ENCODE assay signal across 8 mouse cellular contexts in genomic region chr2:165493587-165494210, GRCm38 (mm10). TPM values are rescaled to one million over a fixed set of nuclear protein-coding genes. Genes with fewer than 3 reads are reported as not detected.
DNase-seq lines count a peak whose midpoint lies in the region; ATAC-seq and TF ChIP-seq lines count a peak whose summit lies in the region.

No protein-coding gene starts in this region.

- no peak overlapping the region for H3K27ac ChIP-seq in ES-Bruce4 (ENCODE audit: insufficient read depth, low read length)
- peak overlapping the region; percentile 89 for H3K27ac ChIP-seq in embryonic facial prominence, embryonic 10.5 days (replicated peaks)
- H3K27ac ChIP-seq in hindbrain, embryonic 14.5 days = peak overlapping the region; percentile 82
- no peak overlapping the region for H3K27ac ChIP-seq in limb, embryonic 13.5 days
- H3K27ac ChIP-seq in neural tube, embryonic 15.5 days (replicated peaks) = peak overlapping the region; percentile 84

- no peaks in the 10 kb centered on the region for H3K9me3 ChIP-seq in ES-Bruce4 (replicated peaks; ENCODE audit: control insufficient read depth, insufficient read depth, low read length, poor library complexity, severe bottlenecking)
- no peaks in the 10 kb centered on the region for H3K9me3 ChIP-seq in embryonic facial prominence, embryonic 10.5 days
- H3K9me3 ChIP-seq in hindbrain, embryonic 14.5 days (ENCODE audit: control insufficient read depth, low read length) = no peaks in the 10 kb centered on the region
- no peaks in the 10 kb centered on the region for H3K9me3 ChIP-seq in limb, embryonic 13.5 days
- H3K9me3 ChIP-seq in neural tube, embryonic 15.5 days (replicated peaks) = no peaks in the 10 kb centered on the region

- no peak for TF ChIP-seq EP300 in ES-Bruce4 (IDR thresholded peaks at IDR 0.05; ENCODE audit: insufficient read depth, low read depth, low read length)

- intact Hi-C loops in heart, postnatal 25 days (cut with DNase I) = no loop called here

- H3K4me2 ChIP-seq in hindbrain, embryonic 14.5 days (replicated peaks) = peak overlapping the region; percentile 71
- peak overlapping the region; percentile 88 for H3K4me2 ChIP-seq in limb, embryonic 13.5 days (replicated peaks)
- peak overlapping the region; percentile 80 for H3K4me2 ChIP-seq in neural tube, embryonic 15.5 days

- no peaks in the 10 kb centered on the region for H3K27me3 ChIP-seq in ES-Bruce4 (ENCODE audit: control insufficient read depth, insufficient read depth, low read length, poor library complexity, severe bottlenecking)
- no peaks in the 10 kb centered on the region for H3K27me3 ChIP-seq in embryonic facial prominence, embryonic 10.5 days (replicated peaks; ENCODE audit: low read depth, poor library complexity, severe bottlenecking)
- H3K27me3 ChIP-seq in hindbrain, embryonic 14.5 days (ENCODE audit: control insufficient read depth, insufficient read depth, low read length) = no peaks in the 10 kb centered on the region
- 0 out of 2 replicates have a peak, but pooled peaks cover 7% of the 10 kb centered on the region for H3K27me3 ChIP-seq in limb, embryonic 13.5 days
- no peaks in the 10 kb centered on the region for H3K27me3 ChIP-seq in neural tube, embryonic 15.5 days (replicated peaks)

- peaks cover 14% of the 10 kb centered on the region for H3K36me3 ChIP-seq in ES-Bruce4 (ENCODE audit: control insufficient read depth, insufficient read depth, low read length, poor library complexity, severe bottlenecking)
- H3K36me3 ChIP-seq in embryonic facial prominence, embryonic 10.5 days (replicated peaks) = peaks cover 25% of the 10 kb centered on the region
- H3K36me3 ChIP-seq in hindbrain, embryonic 14.5 days (replicated peaks; ENCODE audit: control insufficient read depth, insufficient read depth) = peaks cover 22% of the 10 kb centered on the region
- H3K36me3 ChIP-seq in limb, embryonic 13.5 days = peaks cover 23% of the 10 kb centered on the region
- peaks cover 19% of the 10 kb centered on the region for H3K36me3 ChIP-seq in neural tube, embryonic 15.5 days

- ATAC-seq in hindbrain, embryonic 14.5 days (ENCODE audit: low FRiP score) = peak; percentile 44
- no peak for ATAC-seq in limb, embryonic 13.5 days (ENCODE audit: low FRiP score, low read depth)
- peak; percentile 65 for ATAC-seq in neural tube, embryonic 15.5 days (ENCODE audit: low FRiP score)

- 22% methylated on average over 17 of the region's 17 CpGs for WGBS in embryonic facial prominence, embryonic 10.5 days
- 6% methylated on average over 17 of the region's 17 CpGs for WGBS in hindbrain, embryonic 14.5 days
- WGBS in limb, embryonic 13.5 days = 29% methylated on average over 17 of the region's 17 CpGs
- 5% methylated on average over 17 of the region's 17 CpGs for WGBS in neural tube, embryonic 15.5 days

- peak; percentile 93 for DNase-seq in heart, adult 11 months
- DNase-seq in heart, postnatal 25 days (ENCODE audit: low spot score) = no peak
- DNase-seq in embryonic facial prominence, embryonic 10.5 days (ENCODE audit: low spot score) = no peak
- DNase-seq in hindbrain, embryonic 14.5 days (ENCODE audit: low spot score) = peak; percentile 44
- DNase-seq in adrenal gland, postnatal 4 days (ENCODE audit: low spot score in 2 of 2) = no peak

- TF ChIP-seq POLR2A in ES-Bruce4 (IDR thresholded peaks at IDR 0.05; ENCODE audit: insufficient read depth, low read length) = no peak

- no peak for TF ChIP-seq CTCF in ES-Bruce4 (IDR thresholded peaks at IDR 0.05; ENCODE audit: low read depth, low read length)

- H3K4me3 ChIP-seq in ES-Bruce4 (ENCODE audit: low read depth, low read length) = peak overlapping the region; percentile 66
- peak overlapping the region; percentile 72 for H3K4me3 ChIP-seq in embryonic facial prominence, embryonic 10.5 days
- H3K4me3 ChIP-seq in hindbrain, embryonic 14.5 days (replicated peaks; ENCODE audit: low read length) = peak overlapping the region; percentile 81
- peak overlapping the region; percentile 78 for H3K4me3 ChIP-seq in limb, embryonic 13.5 days
- peak overlapping the region; percentile 73 for H3K4me3 ChIP-seq in neural tube, embryonic 15.5 days (replicated peaks)

- H3K4me1 ChIP-seq in ES-Bruce4 (ENCODE audit: control insufficient read depth, insufficient read depth, low read length) = no peaks in the 10 kb centered on the region
- H3K4me1 ChIP-seq in embryonic facial prominence, embryonic 10.5 days = peaks cover 26% of the 10 kb centered on the region
- peaks cover 12% of the 10 kb centered on the region for H3K4me1 ChIP-seq in hindbrain, embryonic 14.5 days (replicated peaks; ENCODE audit: control insufficient read depth, insufficient read depth, low read length)
- peaks cover 15% of the 10 kb centered on the region for H3K4me1 ChIP-seq in limb, embryonic 13.5 days
- peaks cover 18% of the 10 kb centered on the region for H3K4me1 ChIP-seq in neural tube, embryonic 15.5 days

- H3K9ac ChIP-seq in ES-Bruce4 (ENCODE audit: low read depth, poor library complexity, severe bottlenecking) = peak overlapping the region; percentile 80
- H3K9ac ChIP-seq in hindbrain, embryonic 14.5 days = peak overlapping the region; percentile 89
- peak overlapping the region; percentile 69 for H3K9ac ChIP-seq in limb, embryonic 13.5 days
- H3K9ac ChIP-seq in neural tube, embryonic 15.5 days (replicated peaks) = peak overlapping the region; percentile 81

RNA-seq across cellular contexts. Expression of gene Trp53rka, which starts 0.6 kb away (rescaled TPM):
- 10 to 100 TPM in 1 of 2 experiments, 1 to 10 TPM in 1; 9.6 to 10.8 TPM for total RNA-seq in heart, postnatal 25 days (2021)
- polyA plus RNA-seq in ES-Bruce4 (2011; ENCODE audit: insufficient read depth, insufficient read length, low read depth, missing spikeins) = 10.7 and 11.8 TPM in 2 replicates
- polyA plus RNA-seq in embryonic facial prominence, embryonic 10.5 days (2016; fragmentation: Nextera tagmentation; extraction: Ambion mirVana) = 57.1 and 59.5 TPM in 2 replicates
- polyA plus RNA-seq in hindbrain, embryonic 14.5 days (2014; fragmentation: Nextera tagmentation; extraction: Ambion mirVana) = 40.0 and 44.4 TPM in 2 replicates
- 44.8 and 45.0 TPM in 2 replicates for polyA plus RNA-seq in limb, embryonic 13.5 days (2015; fragmentation: Nextera tagmentation; extraction: Ambion mirVana)
- polyA plus RNA-seq in neural tube, embryonic 15.5 days (2015; fragmentation: Nextera tagmentation; extraction: Ambion mirVana) = 34.0 and 35.5 TPM in 2 replicates
- total RNA-seq in adrenal gland, postnatal 4 days (2021) = 10 to 100 TPM; 18.1 to 19.1 TPM

RNA-seq across cellular contexts. Expression of gene Slc2a10, which starts 9.9 kb away (rescaled TPM):
- total RNA-seq in heart, postnatal 25 days (2021) = 1 to 10 TPM; 4.1 to 4.2 TPM
- polyA plus RNA-seq in ES-Bruce4 (2011; ENCODE audit: insufficient read depth, insufficient read length, low read depth, missing spikeins) = 0.22 and 0.52 TPM in 2 replicates
- polyA plus RNA-seq in embryonic facial prominence, embryonic 10.5 days (2016; fragmentation: Nextera tagmentation; extraction: Ambion mirVana) = 3.9 and 5.5 TPM in 2 replicates
- polyA plus RNA-seq in hindbrain, embryonic 14.5 days (2014; fragmentation: Nextera tagmentation; extraction: Ambion mirVana) = 2.2 and 2.6 TPM in 2 replicates
- 11.0 and 12.6 TPM in 2 replicates for polyA plus RNA-seq in limb, embryonic 13.5 days (2015; fragmentation: Nextera tagmentation; extraction: Ambion mirVana)
- 2.3 and 2.6 TPM in 2 replicates for polyA plus RNA-seq in neural tube, embryonic 15.5 days (2015; fragmentation: Nextera tagmentation; extraction: Ambion mirVana)
- 1 to 10 TPM; 2.1 to 2.3 TPM for total RNA-seq in adrenal gland, postnatal 4 days (2021)

RNA-seq across cellular contexts. Expression of gene Slc13a3, which starts 20.7 kb away (rescaled TPM):
- total RNA-seq in heart, postnatal 25 days (2021) = under 1 TPM; 0.20 to 0.52 TPM
- not detected in 2 replicates for polyA plus RNA-seq in ES-Bruce4 (2011; ENCODE audit: insufficient read depth, insufficient read length, low read depth, missing spikeins)
- 0.40 and 0.44 TPM in 2 replicates for polyA plus RNA-seq in embryonic facial prominence, embryonic 10.5 days (2016; fragmentation: Nextera tagmentation; extraction: Ambion mirVana)
- 5.9 and 7.5 TPM in 2 replicates for polyA plus RNA-seq in hindbrain, embryonic 14.5 days (2014; fragmentation: Nextera tagmentation; extraction: Ambion mirVana)
- polyA plus RNA-seq in limb, embryonic 13.5 days (2015; fragmentation: Nextera tagmentation; extraction: Ambion mirVana) = 0.13 and 0.15 TPM in 2 replicates
- 2.8 and 3.5 TPM in 2 replicates for polyA plus RNA-seq in neural tube, embryonic 15.5 days (2015; fragmentation: Nextera tagmentation; extraction: Ambion mirVana)
- total RNA-seq in adrenal gland, postnatal 4 days (2021) = 10 to 100 TPM; 10.3 to 17.0 TPM

Comparison
In these comparisons a context has a peak if more than half of its experiments do, and no peak if none do; other contexts are left out.
1. DNase-seq: peak in heart, adult 11 months (single experiment) and hindbrain, embryonic 14.5 days (single experiment); none in heart, postnatal 25 days (single experiment), embryonic facial prominence, embryonic 10.5 days (single experiment) and adrenal gland, postnatal 4 days (0 of 2).
2. H3K27ac ChIP-seq: peak in embryonic facial prominence, embryonic 10.5 days (single experiment), hindbrain, embryonic 14.5 days (single experiment) and neural tube, embryonic 15.5 days (single experiment); none in ES-Bruce4 (single experiment) and limb, embryonic 13.5 days (single experiment).
3. Peak in every context shown above with its lines, with median percentiles within 50 percentile points of each other: H3K4me3 ChIP-seq, H3K9ac ChIP-seq and H3K4me2 ChIP-seq.